Mouse (Mus musculus) macrophage (primary cell): ENCODE measurements around the gene Stxbp5. TPM values are rescaled to one million over a fixed set of nuclear protein-coding genes. Genes with fewer than 3 reads are reported as not detected.

Experiments used
- H3K27ac ChIP-seq: fragments of 350-480 bp; formaldehyde crosslinking; 2 replicates; pipeline ENCODE4 v1.9.0; 2021
- H3K36me3 ChIP-seq: fragments of 350-480 bp; formaldehyde crosslinking; 2 replicates; pipeline ENCODE4 v1.9.0; 2021; ENCODE audit errors: inconsistent target
- H3K4me3 ChIP-seq: fragments of 350-480 bp; formaldehyde crosslinking; 2 replicates; pipeline ENCODE4 v1.9.0; 2021; ENCODE audit errors: inconsistent target
- H3K79me2 ChIP-seq: fragments of 350-480 bp; formaldehyde crosslinking; 2 replicates; pipeline ENCODE4 v1.9.0; 2021; ENCODE audit errors: inconsistent target
- WGBS: methylation state at CpG from one replicate; pipeline ENCODE4 v1.1.7; 2026; ENCODE audit warnings: inconsistent platforms; ENCODE audit not compliant: missing documents; 5-methylcytosine and 5-hydroxymethylcytosine counted together
- polyA plus RNA-seq: library from polyadenylated mRNA; stranded (reverse); fragments of 250-400 nt; gene quantifications from 3 replicates; pipeline ENCODE4 v1.2.4, GENCODE M21; 2018; ENCODE audit warnings: inconsistent platforms

Stxbp5 gene
- polyA plus RNA-seq, 1 experiment from 2014 or later = 56.5 TPM

DNA sequence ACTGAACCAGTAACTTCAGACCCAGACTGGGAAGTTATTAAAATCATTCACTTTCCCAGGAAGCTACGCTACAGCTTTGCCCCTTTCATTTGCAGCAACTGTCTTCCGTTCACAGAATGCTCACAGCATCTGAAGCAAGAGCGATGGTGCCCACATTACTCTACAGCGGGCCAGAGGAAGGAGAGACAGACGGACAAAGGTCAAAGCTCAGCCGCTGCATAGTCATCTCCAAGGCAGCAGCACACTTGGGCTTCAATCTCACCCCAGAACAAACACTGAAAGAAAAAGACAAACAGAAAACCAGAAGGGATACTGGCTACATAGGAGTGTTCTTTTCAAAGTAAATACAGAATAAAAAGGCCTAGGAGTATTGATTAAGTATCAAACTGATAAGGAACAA is 144.3 kb downstream of the Stxbp5 start:
- H3K4me3 ChIP-seq = no peak overlapping the region

DNA sequence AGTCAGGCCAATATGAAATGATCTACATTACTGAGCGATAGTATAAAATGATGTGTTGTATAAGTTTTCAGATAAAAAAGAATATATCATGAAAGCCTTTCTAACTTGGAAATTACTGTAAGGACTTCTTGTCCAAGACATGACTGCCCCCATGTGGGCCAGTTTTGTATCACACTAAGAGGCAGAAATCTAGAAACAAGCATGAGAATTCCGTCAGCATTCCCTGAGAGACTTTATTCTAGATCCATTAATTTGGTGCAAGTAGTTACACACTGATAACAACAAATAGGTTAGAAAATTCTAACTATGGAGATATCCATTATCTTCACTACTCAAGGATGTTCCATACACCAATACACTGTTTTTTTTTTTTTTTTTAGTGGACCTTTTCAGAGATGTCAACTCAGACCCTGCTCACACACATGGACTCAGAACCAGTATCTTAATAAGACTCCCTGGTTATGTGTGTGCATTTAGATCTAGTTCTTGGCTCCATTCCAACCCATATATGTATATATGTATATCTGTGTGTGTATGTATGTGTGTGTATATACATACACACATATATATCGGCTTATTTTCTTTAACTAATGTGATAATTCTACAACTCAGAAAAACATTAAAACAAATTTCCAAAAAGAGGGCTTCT is 145.9 kb downstream of the Stxbp5 start:
- Histone ChIP-seq H3K79me2 (no peaks in the 10 kb centered on the region), H3K27ac (no peak overlapping the region), H3K36me3 (peaks cover 7% of the 10 kb centered on the region), H3K4me3 (no peak overlapping the region)
- WGBS = 83% methylated on average over 3 of the region's 3 CpGs

More for the DNA sequence above, 144.3 kb downstream of the Stxbp5 start:
- Histone ChIP-seq H3K36me3 (peaks cover 23% of the 10 kb centered on the region), H3K79me2 (no peaks in the 10 kb centered on the region), H3K27ac (no peak overlapping the region)
- WGBS = 92% methylated on average over 6 of the region's 6 CpGs

DNA sequence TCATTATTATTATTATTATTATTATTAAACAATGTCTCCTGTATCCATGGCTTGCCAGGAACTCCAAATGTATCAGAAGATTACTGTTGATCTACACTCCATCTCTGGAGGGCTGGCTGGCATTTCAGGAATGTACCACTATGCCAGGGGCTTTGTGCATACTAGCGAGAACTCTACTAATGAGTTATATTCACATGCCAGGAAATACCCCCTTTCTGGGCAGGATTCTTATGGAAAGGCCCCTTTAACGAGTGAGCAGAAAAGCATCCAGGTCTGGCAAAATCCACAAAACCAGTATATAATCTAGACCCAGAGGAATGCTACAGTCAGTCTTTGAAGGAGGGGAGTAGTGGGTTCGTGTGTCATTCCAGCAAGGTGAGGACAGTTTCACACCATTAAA is 167.0 kb downstream of the Stxbp5 start:
- H3K4me3 ChIP-seq = no peak overlapping the region
- no peaks in the 10 kb centered on the region for H3K79me2 ChIP-seq
- H3K36me3 ChIP-seq = no peaks in the 10 kb centered on the region
- H3K27ac ChIP-seq = no peak overlapping the region
- 83% methylated on average over 3 of the region's 3 CpGs for WGBS

DNA sequence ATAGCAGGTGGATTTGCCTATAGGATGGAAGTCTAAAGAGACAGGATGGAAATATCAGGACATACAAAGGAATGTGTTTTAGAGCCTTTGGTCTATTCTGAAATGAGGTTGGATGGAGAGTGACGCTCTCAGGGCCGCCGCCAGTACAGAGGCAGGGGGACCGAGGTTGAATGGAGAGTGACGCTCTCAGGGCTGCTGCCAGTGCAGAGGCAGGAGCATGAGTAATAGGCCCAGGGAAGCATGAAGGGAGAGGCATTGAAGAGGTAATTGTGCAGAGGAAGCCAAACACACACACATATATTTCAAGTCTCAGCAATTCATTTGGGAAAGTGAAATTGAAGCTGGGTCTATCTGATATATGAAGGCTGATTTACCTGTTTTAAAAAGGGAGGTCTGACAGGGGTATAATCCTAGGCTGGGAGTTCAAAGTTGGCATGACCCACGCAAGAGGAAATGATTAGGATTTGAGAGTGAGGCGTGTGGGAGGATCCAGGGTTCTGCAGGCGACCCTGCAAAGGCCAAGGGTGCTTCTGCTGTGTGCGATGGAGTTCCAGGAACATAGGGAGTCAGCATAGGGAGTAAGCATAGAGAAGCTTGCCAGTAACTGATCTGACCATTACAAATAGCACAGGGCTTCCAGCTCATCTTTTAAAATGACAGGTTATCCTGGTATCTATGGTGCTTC is 168.7 kb downstream of the Stxbp5 start:
- 94% methylated on average over 9 of the region's 9 CpGs for WGBS
- Histone ChIP-seq H3K4me3 (no peak overlapping the region), H3K27ac (no peak overlapping the region), H3K79me2 (no peaks in the 10 kb centered on the region), H3K36me3 (no peaks in the 10 kb centered on the region)

DNA sequence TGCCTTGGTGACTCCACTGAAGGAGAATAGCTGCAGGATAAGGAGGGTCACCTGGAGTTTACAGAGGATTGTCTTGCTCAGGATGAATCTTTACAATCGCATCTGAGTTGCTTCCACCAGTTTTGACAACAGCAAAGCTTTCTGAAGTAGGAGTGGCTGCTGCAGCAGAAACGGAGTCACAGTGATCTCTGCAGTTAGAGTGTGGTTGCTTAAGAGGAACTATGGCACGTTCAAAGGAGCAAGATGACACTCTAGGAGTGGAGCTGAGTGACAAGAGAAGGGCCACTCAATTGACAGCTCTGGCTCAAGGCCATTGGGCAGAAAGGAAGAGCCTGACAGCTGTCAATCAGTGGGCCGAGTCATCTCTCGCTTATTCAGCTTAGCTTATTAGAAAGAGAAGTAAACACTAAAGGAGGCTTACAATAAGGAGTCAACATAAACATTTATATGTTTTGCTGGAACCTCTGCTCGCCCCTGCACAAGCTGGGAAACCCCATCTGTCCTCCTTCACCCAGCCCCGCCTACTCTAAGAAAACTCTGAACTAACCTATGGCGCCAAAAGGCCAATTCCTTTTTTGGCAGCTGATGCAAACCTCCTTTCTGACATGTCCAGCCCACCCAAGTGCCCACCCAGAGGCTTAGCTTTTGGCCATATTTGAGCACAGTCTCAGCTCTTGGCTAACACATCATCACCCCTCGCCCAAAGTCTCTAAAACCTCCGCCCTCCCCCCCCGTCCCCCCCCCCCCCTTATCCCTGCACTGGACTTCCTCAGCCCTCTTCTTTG is 178.2 kb downstream of the Stxbp5 start:
- H3K79me2 ChIP-seq = no peaks in the 10 kb centered on the region
- 74% methylated on average over 9 of the region's 11 CpGs for whole genome bisulfite sequencing
- H3K36me3 ChIP-seq = no peaks in the 10 kb centered on the region
- H3K27ac ChIP-seq = no peak overlapping the region
- H3K4me3 ChIP-seq = no peak overlapping the region

DNA sequence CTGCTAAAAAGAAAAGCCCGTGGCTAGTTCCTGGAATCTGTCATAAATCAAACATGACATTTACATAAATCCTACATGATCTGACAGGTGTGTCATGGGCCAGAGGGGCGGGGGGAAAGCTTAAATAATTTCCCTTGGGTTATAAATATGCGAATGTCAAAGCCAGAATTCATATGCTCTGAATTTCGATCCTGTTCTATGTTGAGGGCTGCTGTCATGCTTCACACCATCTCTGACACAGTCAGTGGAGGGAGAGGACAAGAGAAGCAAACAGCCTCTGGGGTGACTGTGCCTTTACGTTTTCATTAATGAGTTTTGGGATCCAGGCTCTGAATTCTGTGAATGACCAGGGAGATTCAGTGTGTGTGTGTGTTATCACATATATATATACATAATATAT is 180.9 kb downstream of the Stxbp5 start:
- H3K27ac ChIP-seq = no peak overlapping the region
- no peak overlapping the region for H3K4me3 ChIP-seq
- H3K36me3 ChIP-seq = no peaks in the 10 kb centered on the region
- 56% methylated on average over 5 of the region's 5 CpGs for WGBS
- H3K79me2 ChIP-seq = no peaks in the 10 kb centered on the region

DNA sequence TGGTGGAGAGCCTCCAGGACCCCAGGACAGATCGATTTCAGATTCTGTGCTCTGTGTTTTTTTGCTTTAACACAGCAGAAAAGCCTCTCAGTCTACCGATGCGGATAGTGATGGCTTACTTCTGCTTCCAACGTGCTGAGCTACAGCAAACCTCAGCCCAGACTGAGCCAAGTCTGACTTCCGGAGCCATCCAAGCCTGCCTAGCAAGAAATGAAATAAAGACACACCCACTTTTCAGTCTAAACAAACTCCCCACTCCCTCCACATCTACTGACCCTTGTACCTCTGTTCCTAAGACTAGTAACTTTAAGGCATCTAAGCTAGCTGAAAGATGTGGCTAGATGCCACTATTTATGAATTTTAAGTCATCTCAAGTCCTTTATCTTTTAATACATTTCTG is 182.8 kb downstream of the Stxbp5 start:
- Histone ChIP-seq H3K79me2 (no peaks in the 10 kb centered on the region), H3K36me3 (no peaks in the 10 kb centered on the region), H3K27ac (no peak overlapping the region), H3K4me3 (no peak overlapping the region)
- WGBS = 53% methylated on average over 5 of the region's 5 CpGs

Other genes with a start within 250 kb of the Stxbp5 start
- gene Samd5, start 225.9 kb downstream of the Stxbp5 start, polyA plus RNA-seq = 0.17 to 0.42 TPM (median 0.31 TPM) in 3 replicates